Mouse (Mus musculus): ENCODE measurements around the gene Tmem236. TPM values are rescaled to one million over a fixed set of nuclear protein-coding genes. Genes with fewer than 3 reads are reported as not detected.
A peak's percentile ranks its signal among the peaks of the same experiment; 100 is the strongest.

The Tmem236 gene
- polyA plus RNA-seq (2015; fragmentation: Nextera tagmentation; extraction: Ambion mirVana), result 0.04 and 0.25 TPM in 2 replicates

GRCm38 (mm10) chr2:14174334-14174733 lies at the start of gene Tmem236:
Gene Tmem236, plus strand, starts transcription at chr2:14174523.

GRCm38 (mm10) chr2:14229149-14229548 lies 54.8 kb downstream of the Tmem236 start, which contains the start of gene Mrc1:
Gene Mrc1, plus strand, starts transcription at chr2:14229392.

Small RNA genes lying within 50 kb of the gene (microRNA-seq; reads per million reads assigned to microRNA genes)
- gene Mir511 (ENCODE audit: borderline replicate concordance, insufficient number of aligned reads), result 9.5 reads per million, percentile 13 among the genes with 10 or more reads in this experiment

Other genes with a start within 250 kb of the Tmem236 start
- gene Hacd1, start 118.4 kb upstream of the Tmem236 start, polyA plus RNA-seq (2015; fragmentation: Nextera tagmentation; extraction: Ambion mirVana), result 147 and 171 TPM in 2 replicates
- gene Stam, start 100.4 kb upstream of the Tmem236 start, polyA plus RNA-seq (2015; fragmentation: Nextera tagmentation; extraction: Ambion mirVana), result 38.8 and 41.4 TPM in 2 replicates
- 17.9 and 18.6 TPM in 2 replicates for gene Mrc1, start 54.9 kb downstream of the Tmem236 start, polyA plus RNA-seq (2015; fragmentation: Nextera tagmentation; extraction: Ambion mirVana)
- 0.19 TPM in 1 of 2 replicates, not detected in the other for gene Slc39a12, start 213.8 kb downstream of the Tmem236 start, polyA plus RNA-seq (2015; fragmentation: Nextera tagmentation; extraction: Ambion mirVana)

Data from adrenal gland, postnatal 0 days (tissue).